Mouse (Mus musculus): Measurements from ENCODE around the gene Ppp4r4. TPM values are rescaled to one million over a fixed set of nuclear protein-coding genes. Genes with fewer than 3 reads are reported as not detected.

Ppp4r4 gene
- polyA plus RNA-seq, 1 experiment from 2014 or later, result 2.5 TPM

DNA sequence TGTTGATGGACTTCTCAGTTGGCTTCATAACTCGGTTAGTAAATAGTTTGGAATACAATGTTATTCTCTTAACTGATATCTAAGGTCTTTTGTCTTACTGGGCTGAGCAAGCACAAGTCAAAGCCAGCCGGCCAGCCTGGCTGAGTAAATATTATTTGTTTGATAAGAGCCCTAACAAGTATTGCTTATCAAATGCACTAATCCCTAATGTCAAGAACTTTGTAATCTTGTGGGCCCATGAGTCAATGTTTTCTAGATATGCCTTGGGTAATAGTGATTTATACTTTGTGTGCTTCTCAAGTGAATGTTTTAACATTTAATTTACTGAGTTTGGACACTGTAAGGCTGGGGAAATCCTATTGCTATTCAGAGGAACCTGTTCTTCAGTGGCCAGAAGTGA is 66.3 kb downstream of the Ppp4r4 start:
- Histone ChIP-seq H3K27me3 (no peaks in the 10 kb centered on the region), H3K9me3 (no peaks in the 10 kb centered on the region), H3K27ac (no peak overlapping the region), H3K36me3 (no peaks in the 10 kb centered on the region), H3K4me2 (no peak overlapping the region), H3K4me1 (replicated peaks) (no peaks in the 10 kb centered on the region), H3K4me3 (no peak overlapping the region), H3K9ac (no peak overlapping the region)
- 81% methylated on average over 2 of the region's 2 CpGs for WGBS
- ATAC-seq (ENCODE audit: low FRiP score), result no peak

- H3K4me1 ChIP-seq (replicated peaks), result no peaks in the 10 kb centered on the region
- no peaks in the 10 kb centered on the region for H3K27me3 ChIP-seq
- H3K4me3 ChIP-seq, result no peak overlapping the region
- H3K27ac ChIP-seq, result no peak overlapping the region
- ATAC-seq (ENCODE audit: low FRiP score), result no peak
- no peak overlapping the region for H3K4me2 ChIP-seq
- no peak overlapping the region for H3K9ac ChIP-seq
- WGBS, result 15% methylated on average over 3 of the region's 3 CpGs
- H3K36me3 ChIP-seq, result no peaks in the 10 kb centered on the region
- no peaks in the 10 kb centered on the region for H3K9me3 ChIP-seq
Observed at GRCm38 (mm10) chr12:103600364-103600763, 68.3 kb downstream of the Ppp4r4 start.

DNA sequence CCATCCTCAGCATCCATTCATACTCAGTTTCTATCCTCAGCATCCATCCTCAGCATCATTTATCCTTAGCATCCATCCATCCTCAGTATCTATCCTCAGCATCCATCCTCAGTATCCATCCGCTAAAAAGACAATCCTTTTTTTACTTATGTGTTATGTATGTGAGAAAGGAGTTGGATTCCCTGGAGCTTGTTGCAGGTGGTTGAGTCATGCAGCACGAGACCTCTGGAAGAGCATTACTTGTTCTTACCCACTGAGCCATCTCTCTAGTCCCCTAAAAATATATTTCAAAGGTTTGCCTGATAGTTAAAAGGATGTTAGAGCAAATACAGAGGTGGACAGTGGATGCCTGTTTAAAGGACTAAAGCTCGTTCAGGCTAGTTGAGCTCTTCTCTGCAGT is 69.8 kb downstream of the Ppp4r4 start:
- 85% methylated on average over 3 of the region's 3 CpGs for WGBS
- ATAC-seq (ENCODE audit: low FRiP score), result no peak
- no peak overlapping the region for H3K9ac ChIP-seq
- no peak overlapping the region for H3K4me3 ChIP-seq
- H3K27ac ChIP-seq, result no peak overlapping the region
- no peak overlapping the region for H3K4me2 ChIP-seq
- H3K27me3 ChIP-seq, result no peaks in the 10 kb centered on the region
- no peaks in the 10 kb centered on the region for H3K9me3 ChIP-seq
- no peaks in the 10 kb centered on the region for H3K4me1 ChIP-seq (replicated peaks)
- no peaks in the 10 kb centered on the region for H3K36me3 ChIP-seq

DNA sequence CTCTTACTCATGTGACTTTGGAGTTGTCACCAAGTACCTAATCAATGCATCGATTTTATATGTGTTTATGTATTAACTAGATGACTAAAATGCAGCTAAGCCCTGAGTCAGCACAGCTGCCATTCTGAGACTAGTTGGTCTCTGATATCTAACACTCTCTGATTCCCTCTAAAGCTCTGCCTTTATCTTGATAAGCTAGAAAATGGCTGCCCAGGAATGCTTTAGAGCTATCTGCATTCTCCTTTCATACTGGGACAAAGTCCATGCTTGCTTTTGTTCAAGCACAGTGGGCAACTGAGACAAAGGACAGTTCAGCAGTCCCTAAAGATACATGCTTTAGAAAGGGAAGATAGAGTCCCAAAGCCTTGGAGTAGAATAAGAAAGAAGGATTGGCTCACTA is 83.1 kb downstream of the Ppp4r4 start:
- Histone ChIP-seq H3K4me1 (replicated peaks) (no peaks in the 10 kb centered on the region), H3K36me3 (peaks cover 13% of the 10 kb centered on the region; the same call in 1 of the 2 replicates), H3K27ac (no peak overlapping the region), H3K9ac (no peak overlapping the region), H3K4me2 (no peak overlapping the region), H3K4me3 (no peak overlapping the region), H3K27me3 (no peaks in the 10 kb centered on the region), H3K9me3 (no peaks in the 10 kb centered on the region)
- 92% methylated on average over 1 of the region's 1 CpGs for WGBS
- ATAC-seq (ENCODE audit: low FRiP score), result no peak

GRCm38 (mm10) chr12:103615734-103616133 is 83.7 kb downstream of the Ppp4r4 start:
- 86% methylated on average over 4 of the region's 4 CpGs for WGBS
- H3K4me2 ChIP-seq, result no peak overlapping the region
- no peak overlapping the region for H3K27ac ChIP-seq
- peaks cover 9% of the 10 kb centered on the region; the same call in 1 of the 2 replicates for H3K36me3 ChIP-seq
- H3K4me1 ChIP-seq (replicated peaks), result no peaks in the 10 kb centered on the region
- H3K9ac ChIP-seq, result no peak overlapping the region
- no peaks in the 10 kb centered on the region for H3K27me3 ChIP-seq
- no peaks in the 10 kb centered on the region for H3K9me3 ChIP-seq
- no peak for ATAC-seq (ENCODE audit: low FRiP score)
- H3K4me3 ChIP-seq, result no peak overlapping the region

DNA sequence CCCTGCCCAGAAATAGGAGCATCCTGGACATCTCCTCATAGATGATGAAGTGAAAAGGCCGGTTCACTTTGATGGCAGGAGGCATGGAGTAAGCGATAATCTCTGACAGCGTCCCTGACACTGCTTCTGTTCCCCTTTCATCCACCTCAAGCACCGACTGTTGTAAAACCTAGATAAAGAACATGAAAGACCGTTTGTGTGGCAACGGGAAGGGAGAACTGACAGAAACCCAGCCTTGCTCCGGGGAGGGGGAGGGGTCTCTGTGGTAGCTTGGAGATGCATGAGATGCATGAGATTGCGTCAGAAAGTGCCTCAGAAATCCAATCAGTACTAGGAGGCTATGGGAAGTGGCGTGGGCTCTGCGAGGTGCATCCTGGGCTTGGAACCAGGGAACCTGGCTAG is 84.8 kb downstream of the Ppp4r4 start:
- Histone ChIP-seq H3K27ac (no peak overlapping the region), H3K36me3 (peaks cover 6% of the 10 kb centered on the region; the same call in 1 of the 2 replicates), H3K9me3 (no peaks in the 10 kb centered on the region), H3K4me1 (replicated peaks) (no peaks in the 10 kb centered on the region), H3K27me3 (no peaks in the 10 kb centered on the region), H3K4me3 (no peak overlapping the region), H3K9ac (no peak overlapping the region), H3K4me2 (no peak overlapping the region)
- WGBS, result 93% methylated on average over 10 of the region's 10 CpGs
- ATAC-seq (ENCODE audit: low FRiP score), result no peak

- Histone ChIP-seq H3K9me3 (no peaks in the 10 kb centered on the region), H3K9ac (no peak within 1 kb of the TSS), H3K27me3 (no peaks in the 10 kb centered on the region), H3K27ac (no peak within 1 kb of the TSS), H3K4me3 (no peak within 1 kb of the TSS), H3K4me1 (replicated peaks) (no peaks in the 10 kb centered on the region), H3K36me3 (no peaks in the 10 kb centered on the region), H3K4me2 (no peak within 1 kb of the TSS)
- no peak for ATAC-seq (ENCODE audit: low FRiP score)
- 78% methylated on average over 3 of the region's 3 CpGs for WGBS
Observed at GRCm38 (mm10) chr12:103631203-103631612, 99.1 kb downstream of the Ppp4r4 start, which contains the start of gene Serpina10. Gene Serpina10, minus strand, starts transcription at chr12:103631444.

DNA sequence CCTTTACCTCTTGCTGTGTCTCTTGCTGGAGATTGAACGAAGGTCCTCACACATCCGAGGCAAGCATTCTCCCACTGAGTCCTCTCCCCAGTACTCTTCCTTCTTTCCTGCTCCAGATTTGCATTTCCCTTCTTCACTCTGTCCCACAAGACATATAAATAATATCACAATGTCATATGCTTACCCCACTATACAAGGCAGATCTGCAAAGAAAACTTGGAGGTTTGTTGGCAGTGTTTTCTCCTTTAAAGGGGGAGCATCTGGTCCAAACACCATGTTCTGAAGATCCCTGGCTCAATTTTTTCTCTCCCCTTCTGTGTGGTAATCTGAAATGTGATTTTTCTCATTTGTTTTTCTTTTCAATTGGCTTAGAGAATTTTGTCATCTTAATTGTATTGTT is 102.3 kb downstream of the Ppp4r4 start:
- no peaks in the 10 kb centered on the region for H3K27me3 ChIP-seq
- H3K27ac ChIP-seq, result no peak overlapping the region
- H3K9me3 ChIP-seq, result no peaks in the 10 kb centered on the region
- H3K4me2 ChIP-seq, result no peak overlapping the region
- no peaks in the 10 kb centered on the region for H3K36me3 ChIP-seq
- H3K4me3 ChIP-seq, result no peak overlapping the region
- no peaks in the 10 kb centered on the region for H3K4me1 ChIP-seq (replicated peaks)
- 70% methylated on average over 2 of the region's 2 CpGs for WGBS
- no peak for ATAC-seq (ENCODE audit: low FRiP score)
- no peak overlapping the region for H3K9ac ChIP-seq

GRCm38 (mm10) chr12:103635846-103636245 is 103.8 kb downstream of the Ppp4r4 start:
- Histone ChIP-seq H3K27me3 (no peaks in the 10 kb centered on the region), H3K9ac (no peak overlapping the region), H3K4me3 (no peak overlapping the region), H3K27ac (no peak overlapping the region), H3K36me3 (no peaks in the 10 kb centered on the region), H3K4me2 (no peak overlapping the region), H3K9me3 (no peaks in the 10 kb centered on the region), H3K4me1 (replicated peaks) (no peaks in the 10 kb centered on the region)
- WGBS, result 93% methylated on average over 2 of the region's 2 CpGs
- no peak for ATAC-seq (ENCODE audit: low FRiP score)

GRCm38 (mm10) chr12:103643336-103643735 is 111.3 kb downstream of the Ppp4r4 start:
- WGBS, result 1% methylated on average over 2 of the region's 2 CpGs
- Histone ChIP-seq H3K9ac (no peak overlapping the region), H3K4me2 (no peak overlapping the region), H3K27ac (no peak overlapping the region), H3K4me1 (replicated peaks) (no peaks in the 10 kb centered on the region), H3K4me3 (no peak overlapping the region), H3K9me3 (no peaks in the 10 kb centered on the region), H3K36me3 (no peaks in the 10 kb centered on the region), H3K27me3 (no peaks in the 10 kb centered on the region)
- no peak for ATAC-seq (ENCODE audit: low FRiP score)

- H3K36me3 ChIP-seq, result no peaks in the 10 kb centered on the region
- H3K4me3 ChIP-seq, result no peak overlapping the region
- H3K27me3 ChIP-seq, result no peaks in the 10 kb centered on the region
- no peak overlapping the region for H3K9ac ChIP-seq
- H3K4me1 ChIP-seq (replicated peaks), result no peaks in the 10 kb centered on the region
- no peak overlapping the region for H3K4me2 ChIP-seq
- H3K27ac ChIP-seq, result no peak overlapping the region
- WGBS, result 86% methylated on average over 3 of the region's 3 CpGs
- H3K9me3 ChIP-seq, result no peaks in the 10 kb centered on the region
- ATAC-seq (ENCODE audit: low FRiP score), result no peak
Observed at GRCm38 (mm10) chr12:103643818-103644217, 111.7 kb downstream of the Ppp4r4 start.

DNA sequence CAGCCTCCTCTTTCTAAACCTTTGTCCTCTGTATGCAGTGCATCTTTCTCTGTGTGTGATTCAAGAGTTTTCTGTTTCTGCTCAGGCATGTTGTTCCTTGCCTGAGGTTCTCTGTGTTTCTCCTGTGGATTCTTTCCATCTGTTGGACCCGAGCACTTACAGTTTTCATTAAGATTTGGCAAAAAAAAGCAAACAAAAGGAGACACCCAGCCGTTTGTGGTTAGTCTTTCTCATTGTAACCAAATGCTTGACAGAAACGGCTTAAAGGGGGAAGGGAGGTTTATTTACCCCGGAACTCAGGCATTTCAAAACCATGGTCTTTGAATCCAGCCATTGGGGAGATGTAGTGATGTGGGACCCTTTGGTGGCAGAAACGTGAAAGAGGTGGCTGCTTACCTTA is 112.5 kb downstream of the Ppp4r4 start:
- no peak overlapping the region for H3K4me2 ChIP-seq
- no peak overlapping the region for H3K27ac ChIP-seq
- no peaks in the 10 kb centered on the region for H3K36me3 ChIP-seq
- WGBS, result 46% methylated on average over 5 of the region's 5 CpGs
- no peaks in the 10 kb centered on the region for H3K9me3 ChIP-seq
- no peak for ATAC-seq (ENCODE audit: low FRiP score)
- H3K27me3 ChIP-seq, result no peaks in the 10 kb centered on the region
- H3K9ac ChIP-seq, result no peak overlapping the region
- no peaks in the 10 kb centered on the region for H3K4me1 ChIP-seq (replicated peaks)
- H3K4me3 ChIP-seq, result no peak overlapping the region

GRCm38 (mm10) chr12:103646314-103646713 is 114.2 kb downstream of the Ppp4r4 start:
- no peak for ATAC-seq (ENCODE audit: low FRiP score)
- H3K4me3 ChIP-seq, result no peak overlapping the region
- no peaks in the 10 kb centered on the region for H3K9me3 ChIP-seq
- WGBS, result 84% methylated on average over 2 of the region's 2 CpGs
- H3K36me3 ChIP-seq, result no peaks in the 10 kb centered on the region
- no peaks in the 10 kb centered on the region for H3K27me3 ChIP-seq
- no peak overlapping the region for H3K9ac ChIP-seq
- H3K4me1 ChIP-seq (replicated peaks), result no peaks in the 10 kb centered on the region
- H3K4me2 ChIP-seq, result no peak overlapping the region
- H3K27ac ChIP-seq, result no peak overlapping the region
